Mouse (Mus musculus) liver, postnatal 0 days (tissue): Measurements from ENCODE around the gene Klf12. TPM values are rescaled to one million over a fixed set of nuclear protein-coding genes. Genes with fewer than 3 reads are reported as not detected.

Source experiments
- ATAC-seq: fragments of 200-750 bp; cut with Nextera tagmentation; 2 replicates; pipeline ENCODE4 v1.8.0; 2017; ENCODE audit warnings: mild to moderate bottlenecking, moderate library complexity
- DNase-seq: peaks from one replicate; pipeline ENCODE4 v3.0.0-alpha.2; 2016
- H3K27ac ChIP-seq: fragments of 300-500 bp; sonication (generic); 2 replicates; pipeline ENCODE4 v1.5.1; 2014; ENCODE audit warnings: antibody characterized with exemption, moderate library complexity, mild to moderate bottlenecking, low read depth
- H3K27me3 ChIP-seq: fragments of 300-500 bp; sonication (generic); 2 replicates; pipeline ENCODE4 v1.6.1; 2014; ENCODE audit warnings: low read length, control low read depth, mixed read lengths; ENCODE audit not compliant: insufficient read depth
- H3K36me3 ChIP-seq: fragments of 300-500 bp; sonication (generic); replicated peaks from 2 replicates; pipeline ENCODE4 v1.6.1; 2014; ENCODE audit warnings: mild to moderate bottlenecking, control low read depth, low read length, moderate library complexity, mixed read lengths; ENCODE audit not compliant: insufficient read depth
- H3K4me1 ChIP-seq: fragments of 300-500 bp; sonication (generic); 2 replicates; pipeline ENCODE4 v1.6.1; 2014; ENCODE audit warnings: antibody characterized with exemption, mild to moderate bottlenecking, control low read depth; ENCODE audit not compliant: insufficient read depth
- H3K4me2 ChIP-seq: fragments of 300-500 bp; sonication (generic); 2 replicates; pipeline ENCODE4 v1.6.1; 2014; ENCODE audit warnings: low read depth, mild to moderate bottlenecking, low read length, moderate library complexity, mixed read lengths
- H3K4me3 ChIP-seq: fragments of 300-500 bp; sonication (generic); 2 replicates; pipeline ENCODE4 v1.5.1; 2014; ENCODE audit warnings: low read depth, low read length
- H3K9ac ChIP-seq: fragments of 300-500 bp; sonication (generic); replicated peaks from 2 replicates; pipeline ENCODE4 v1.6.1; 2014; ENCODE audit warnings: mild to moderate bottlenecking, moderate library complexity
- H3K9me3 ChIP-seq: fragments of 300-500 bp; sonication (generic); 2 replicates; pipeline ENCODE4 v1.6.1; 2016; ENCODE audit warnings: mild to moderate bottlenecking, control low read depth, low read length, mixed read lengths
- CTCF ChIP-seq: sonication (generic); IDR thresholded peaks from 2 replicates; pipeline ENCODE4 v1.5.1; 2016; ENCODE audit warnings: antibody characterized with exemption, low read depth
- EP300 ChIP-seq: IDR thresholded peaks from 2 replicates; pipeline ENCODE4 v1.6.1; 2016; ENCODE audit warnings: antibody characterized with exemption, low read depth, mild to moderate bottlenecking
- WGBS: fragments of 180-500 bp; shearing (Covaris S2); extraction: QIAGEN DNeasy Blood & Tissue Kit; methylation state at CpG from one replicate; pipeline ENCODE4 v1.1.7; 2014; ENCODE audit not compliant: insufficient replicate concordance; 5-methylcytosine and 5-hydroxymethylcytosine counted together
- polyA plus RNA-seq: library from polyadenylated mRNA; unstranded; fragments of >200 nt; fragmentation: Nextera tagmentation; extraction: Ambion mirVana; gene quantifications from 2 replicates; pipeline ENCODE4 v1.2.1, GENCODE M21; 2015

The Klf12 gene
- polyA plus RNA-seq, 1 experiment from 2014 or later = 5.2 TPM

DNA sequence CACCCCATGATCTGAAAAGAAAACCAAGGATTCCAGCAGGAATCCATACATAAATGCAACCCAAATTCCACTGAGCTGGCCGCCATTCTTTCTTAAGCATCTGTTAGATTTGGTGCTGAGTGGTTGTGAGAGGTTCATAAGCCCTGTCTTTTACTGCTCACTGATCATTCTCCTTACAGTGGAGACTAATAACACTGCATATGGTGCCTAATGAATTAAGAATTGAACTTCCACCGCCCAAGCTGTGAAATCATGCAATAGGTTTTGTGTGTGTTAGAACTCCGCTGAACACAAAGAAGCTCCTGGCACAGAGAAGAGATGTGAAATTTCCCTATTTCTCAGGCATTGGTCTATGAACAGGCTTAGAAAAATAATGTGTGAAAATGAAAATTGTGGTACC, 77.4 kb downstream of the Klf12 start:
- ATAC-seq = no peak
- no peaks in the 10 kb centered on the region for H3K9me3 ChIP-seq

DNA sequence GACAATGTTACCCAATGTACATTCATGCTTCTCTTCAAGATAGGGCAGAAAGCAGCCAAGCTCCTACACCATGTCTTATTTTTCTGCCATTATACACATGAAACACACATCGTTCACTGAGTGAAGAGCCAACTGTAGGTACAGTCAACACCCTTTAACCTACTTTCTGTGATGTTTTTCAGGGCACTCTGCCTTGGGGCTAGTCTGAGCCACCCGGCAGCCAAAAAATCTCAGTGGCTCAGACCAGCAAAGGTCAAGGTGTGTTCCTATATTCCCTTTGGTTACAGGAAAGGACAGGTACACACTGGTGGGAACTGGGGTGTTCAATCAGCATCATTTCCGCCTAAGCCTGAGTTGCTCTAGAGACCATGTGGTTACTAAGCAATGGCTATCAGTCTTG, 78.3 kb downstream of the Klf12 start:
- H3K27me3 ChIP-seq = no peaks in the 10 kb centered on the region
- H3K9ac ChIP-seq = no peak overlapping the region
- H3K4me2 ChIP-seq = no peak overlapping the region
- 65% methylated on average over 3 of the region's 3 CpGs for WGBS
- ATAC-seq = peak; percentile 65
- H3K4me3 ChIP-seq = no peak overlapping the region
- H3K9me3 ChIP-seq = no peaks in the 10 kb centered on the region
- no peaks in the 10 kb centered on the region for H3K36me3 ChIP-seq
- no peaks in the 10 kb centered on the region for H3K4me1 ChIP-seq
- no peak overlapping the region for H3K27ac ChIP-seq
- no peak for TF ChIP-seq CTCF
- DNase-seq = no peak

More for the DNA sequence above, 77.4 kb downstream of the Klf12 start:
- H3K4me3 ChIP-seq = no peak overlapping the region
- H3K36me3 ChIP-seq = no peaks in the 10 kb centered on the region
- no peaks in the 10 kb centered on the region for H3K27me3 ChIP-seq
- H3K4me1 ChIP-seq = no peaks in the 10 kb centered on the region
- no peak overlapping the region for H3K27ac ChIP-seq
- TF ChIP-seq CTCF (no peak), EP300 (no peak)
- H3K9ac ChIP-seq = no peak overlapping the region
- WGBS = 81% methylated on average over 3 of the region's 3 CpGs
- H3K4me2 ChIP-seq = no peak overlapping the region
- DNase-seq = no peak

DNA sequence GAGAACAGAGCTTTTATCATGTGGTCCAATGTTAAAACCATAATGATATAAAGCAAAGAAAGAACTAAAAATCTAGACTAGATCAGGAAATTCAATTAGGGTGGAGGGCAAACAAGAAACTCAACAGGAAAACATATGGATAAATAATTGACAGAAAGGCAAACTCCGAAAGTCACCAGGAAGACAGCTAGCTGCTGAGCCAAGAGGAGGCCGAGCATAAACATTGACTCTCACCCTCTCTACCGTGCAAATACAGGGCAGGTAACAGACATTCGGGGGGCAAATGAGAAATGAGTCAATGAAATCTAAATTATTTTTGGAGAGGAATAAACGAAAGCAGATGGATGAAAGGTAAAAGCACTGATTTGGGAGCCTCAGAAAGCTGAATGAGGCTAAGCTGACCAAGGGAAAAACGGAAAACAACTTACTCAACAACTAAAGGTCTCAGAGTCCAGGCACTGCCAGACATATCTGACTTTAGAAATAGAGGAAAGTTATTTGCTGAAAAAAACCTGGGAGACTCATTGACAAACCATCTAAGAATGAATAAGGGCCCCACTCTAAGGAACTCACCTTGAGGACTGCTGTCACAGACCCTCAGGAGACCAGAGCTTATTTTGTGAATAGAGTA, 84.3 kb downstream of the Klf12 start:
- Histone ChIP-seq H3K4me2 (no peak overlapping the region), H3K4me1 (no peaks in the 10 kb centered on the region; the same call in 1 of the 2 replicates), H3K27ac (peak overlapping the region; percentile 82), H3K9me3 (no peaks in the 10 kb centered on the region), H3K9ac (no peak overlapping the region), H3K36me3 (no peaks in the 10 kb centered on the region), H3K4me3 (no peak overlapping the region), H3K27me3 (no peaks in the 10 kb centered on the region)
- WGBS = 54% methylated on average over 6 of the region's 6 CpGs
- ATAC-seq (peak; percentile 87), DNase-seq (no peak)
- TF ChIP-seq CTCF (no peak), EP300 (no peak)

DNA sequence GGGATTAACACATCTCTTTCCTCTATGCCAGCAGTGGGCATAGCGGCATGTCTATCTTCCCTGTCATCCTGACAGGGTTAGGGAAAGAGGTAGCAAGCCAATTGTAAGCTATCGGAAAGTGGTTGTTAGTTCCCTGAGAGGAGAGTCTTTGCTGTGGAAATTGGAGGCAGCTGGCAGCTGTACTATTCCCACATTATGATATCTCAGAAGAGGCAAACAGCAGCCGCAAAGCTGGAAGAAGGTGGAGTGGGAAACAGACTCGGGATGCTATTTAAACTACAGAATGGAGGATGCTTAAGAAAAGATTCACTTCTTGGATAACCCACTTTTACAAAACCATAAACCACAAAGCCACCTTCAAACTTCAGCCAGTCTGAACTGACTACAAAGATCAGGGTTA, 85.8 kb downstream of the Klf12 start:
- no peak for DNase-seq
- 89% methylated on average over 4 of the region's 4 CpGs for WGBS
- H3K9me3 ChIP-seq = no peaks in the 10 kb centered on the region
- H3K4me2 ChIP-seq = no peak overlapping the region
- TF ChIP-seq EP300 (no peak), CTCF (no peak)
- H3K27me3 ChIP-seq = no peaks in the 10 kb centered on the region
- H3K27ac ChIP-seq = peak overlapping the region; percentile 30; the same call in 1 of the 2 replicates
- H3K36me3 ChIP-seq = no peaks in the 10 kb centered on the region
- no peak overlapping the region for H3K9ac ChIP-seq
- no peak for ATAC-seq
- no peaks in the 10 kb centered on the region; the same call in 1 of the 2 replicates for H3K4me1 ChIP-seq
- no peak overlapping the region for H3K4me3 ChIP-seq

DNA sequence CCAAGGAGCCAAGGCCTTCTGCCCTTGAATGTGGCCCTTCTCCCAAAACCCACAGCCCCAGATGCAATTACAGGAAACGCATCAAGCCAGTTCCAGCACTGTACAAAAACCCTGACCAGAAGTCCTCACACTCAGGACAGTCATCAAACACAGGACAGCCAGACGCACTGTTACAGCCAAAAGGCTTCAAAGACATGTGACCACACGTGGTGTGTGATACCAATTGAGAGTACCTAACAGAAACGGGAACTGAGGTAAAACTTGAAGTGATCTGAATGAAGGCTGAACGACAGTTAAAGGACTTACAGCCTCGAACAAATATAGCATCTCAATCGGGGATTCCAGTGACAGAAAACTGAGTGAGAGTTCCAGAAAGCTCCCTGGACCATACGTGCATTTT, 87.3 kb downstream of the Klf12 start:
- Histone ChIP-seq H3K4me1 (no peaks in the 10 kb centered on the region; the same call in 1 of the 2 replicates), H3K4me2 (no peak overlapping the region), H3K27me3 (no peaks in the 10 kb centered on the region), H3K4me3 (no peak overlapping the region), H3K9me3 (no peaks in the 10 kb centered on the region), H3K27ac (no peak overlapping the region), H3K9ac (no peak overlapping the region), H3K36me3 (no peaks in the 10 kb centered on the region)
- ATAC-seq = no peak
- no peak for DNase-seq
- TF ChIP-seq EP300 = no peak
- 79% methylated on average over 8 of the region's 8 CpGs for WGBS

DNA sequence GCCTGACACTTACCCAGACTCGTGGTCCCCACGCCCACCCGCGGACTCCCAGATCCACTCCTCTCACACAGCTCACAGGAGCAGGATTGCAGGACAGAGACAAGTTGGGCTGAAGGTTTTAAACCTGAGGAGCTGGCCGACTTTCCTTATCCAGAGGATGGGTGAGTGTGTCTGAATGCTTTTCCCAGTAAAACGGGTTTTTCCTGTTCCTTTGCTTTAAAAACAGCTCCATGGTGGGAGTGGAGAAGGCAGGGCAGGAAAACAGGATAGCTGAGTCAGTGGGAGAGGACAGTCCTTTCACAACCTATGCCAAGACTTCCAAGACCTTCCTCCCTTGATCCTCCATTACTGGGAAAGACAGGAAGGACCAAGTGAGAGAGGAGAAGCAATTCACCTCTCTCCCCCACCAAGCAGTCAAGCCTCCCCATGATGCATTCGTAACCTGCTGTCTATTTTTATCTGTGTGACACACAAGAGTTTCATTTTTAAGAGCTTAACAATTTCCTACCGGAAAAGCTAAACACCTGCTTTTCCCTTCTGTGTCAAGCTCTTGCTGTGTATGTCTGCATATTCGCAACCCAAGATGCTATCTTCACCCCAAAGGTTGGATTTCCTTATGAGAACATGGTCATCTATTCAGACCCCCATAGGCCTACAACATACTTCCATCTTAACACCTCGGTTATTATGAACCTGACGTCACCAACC, 94.8 kb downstream of the Klf12 start:
- H3K27me3 ChIP-seq = no peaks in the 10 kb centered on the region
- no peak for TF ChIP-seq CTCF
- 70% methylated on average over 11 of the region's 11 CpGs for WGBS
- H3K9me3 ChIP-seq = no peaks in the 10 kb centered on the region
- H3K4me3 ChIP-seq = no peak overlapping the region
- H3K4me1 ChIP-seq = no peaks in the 10 kb centered on the region
- H3K9ac ChIP-seq = no peak overlapping the region
- H3K4me2 ChIP-seq = no peak overlapping the region
- ATAC-seq (no peak), DNase-seq (no peak)
- no peaks in the 10 kb centered on the region for H3K36me3 ChIP-seq
- H3K27ac ChIP-seq = no peak overlapping the region
